Mouse (Mus musculus): ENCODE measurements around the gene Ppm1b.

Ppm1b gene

GRCm38 (mm10) chr17:84958411-84958911 is 1.9 kb downstream of the Ppm1b start:
- DNase-seq (ENCODE audit: low spot score): no peak

DNA sequence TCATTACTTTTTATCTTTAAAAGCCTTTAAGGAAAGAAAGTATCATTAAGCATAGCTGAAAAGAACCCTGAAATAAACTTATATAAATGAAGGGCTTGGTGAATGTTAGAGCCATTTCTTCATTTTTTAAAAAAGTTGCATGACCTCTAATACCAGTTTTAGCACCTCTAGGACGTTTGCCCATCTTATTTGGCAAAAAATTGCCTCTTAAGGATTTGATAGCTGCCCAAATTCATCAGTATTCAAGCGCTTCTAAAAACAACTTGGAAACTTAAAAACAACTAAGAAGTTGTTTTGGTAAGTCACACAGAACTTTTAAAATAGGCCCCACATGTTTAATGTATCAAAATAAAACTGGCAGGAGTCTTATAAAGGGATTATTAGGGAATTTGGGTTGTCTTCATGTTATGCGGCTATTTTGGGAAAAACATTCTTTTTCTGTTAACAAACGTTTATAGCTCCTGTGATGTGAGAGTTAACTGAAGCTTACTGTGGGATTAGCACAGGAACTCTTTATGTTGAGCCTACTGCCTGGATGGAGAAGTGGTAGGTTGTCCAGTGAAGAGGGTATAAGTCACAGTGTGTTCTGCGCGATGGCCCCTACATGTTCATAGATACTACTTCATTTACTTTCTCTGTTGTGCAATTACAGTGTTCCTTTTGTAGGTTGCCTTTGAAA is 2.6 kb downstream of the Ppm1b start:
- no peak for DNase-seq (ENCODE audit: low spot score)

DNA sequence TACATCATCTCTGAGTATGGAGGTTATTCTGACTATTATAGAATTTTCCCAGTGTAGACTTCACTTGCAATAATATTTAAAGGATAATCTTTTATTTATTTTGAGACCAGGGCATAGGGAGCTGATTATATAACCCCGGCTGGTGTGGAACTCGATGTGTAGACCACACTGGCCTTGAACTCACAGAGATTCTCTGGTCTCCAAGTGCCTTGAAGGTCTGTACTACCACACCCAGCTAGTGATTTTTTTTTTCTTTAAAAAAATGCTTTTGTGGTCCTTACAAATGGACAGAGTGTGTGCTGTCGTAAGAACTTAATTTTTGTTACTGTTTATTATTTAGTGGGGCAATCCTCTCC is 3.1 kb downstream of the Ppm1b start:
- no peak for DNase-seq (ENCODE audit: low spot score)

GRCm38 (mm10) chr17:84960136-84960535 is 3.6 kb downstream of the Ppm1b start:
- DNase-seq (ENCODE audit: low spot score): no peak

- no peak for DNase-seq (ENCODE audit: low spot score)
Observed at GRCm38 (mm10) chr17:84962046-84962445, 5.5 kb downstream of the Ppm1b start.

DNA sequence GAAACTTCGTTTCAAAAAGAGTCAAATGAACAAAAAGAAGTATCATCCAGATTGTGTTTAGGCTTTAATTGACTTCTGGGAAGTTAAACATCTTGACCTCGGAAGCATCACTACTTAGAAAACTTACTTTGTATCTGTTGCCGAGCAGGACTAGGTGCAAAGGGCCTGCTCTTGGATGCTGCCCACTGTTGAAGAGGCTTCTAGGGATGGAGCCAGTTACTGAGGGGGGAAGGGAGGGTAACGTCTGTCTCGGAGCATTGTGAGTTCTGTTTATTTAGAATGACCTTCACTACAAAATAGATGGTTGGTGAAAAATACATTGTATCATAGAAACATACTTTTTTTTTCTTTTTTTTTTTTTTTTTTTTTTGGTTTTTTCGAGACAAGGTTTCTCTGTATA is 7.1 kb downstream of the Ppm1b start:
- no peak for DNase-seq (ENCODE audit: low spot score)

DNA sequence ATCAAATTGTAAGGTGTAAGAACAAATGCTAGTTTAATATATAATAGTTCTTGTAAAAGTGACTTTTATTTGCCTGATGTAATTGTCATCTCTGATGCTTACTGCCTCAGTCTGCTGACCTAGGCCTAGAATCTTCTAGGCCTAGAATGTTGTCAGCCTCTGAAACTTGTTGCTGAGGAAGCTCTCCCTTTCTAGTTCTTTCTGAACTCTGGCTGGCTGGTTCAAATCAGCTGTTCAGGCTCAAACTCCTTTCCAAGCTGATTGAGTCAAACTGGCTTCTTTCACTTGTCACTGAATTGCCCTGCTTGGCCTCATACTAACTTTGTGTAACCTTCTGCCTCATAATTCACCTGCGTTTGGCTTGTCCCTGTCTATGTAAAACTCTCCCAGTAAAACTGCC is 9.7 kb downstream of the Ppm1b start:
- no peak for DNase-seq (ENCODE audit: low spot score)

DNA sequence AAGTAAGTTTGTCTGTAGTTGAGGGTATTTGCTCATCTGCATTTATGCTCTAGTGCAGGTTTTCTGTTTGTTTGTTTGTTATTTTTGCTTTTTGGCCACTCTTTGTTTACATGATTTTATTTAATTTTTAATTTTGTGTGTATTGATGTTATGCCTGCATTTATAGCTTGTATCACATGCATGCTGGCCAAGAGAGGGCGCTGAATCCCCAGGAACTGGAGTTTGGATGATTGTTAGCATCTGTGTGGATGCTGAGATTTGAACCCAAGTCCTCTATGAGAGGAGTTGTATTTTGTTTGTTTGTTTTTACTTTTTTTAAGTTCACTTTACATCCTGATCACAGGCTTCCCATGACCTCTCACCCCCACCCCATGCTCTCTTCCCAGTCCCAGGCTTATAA is 10.5 kb downstream of the Ppm1b start:
- no peak for DNase-seq (ENCODE audit: low spot score)

DNA sequence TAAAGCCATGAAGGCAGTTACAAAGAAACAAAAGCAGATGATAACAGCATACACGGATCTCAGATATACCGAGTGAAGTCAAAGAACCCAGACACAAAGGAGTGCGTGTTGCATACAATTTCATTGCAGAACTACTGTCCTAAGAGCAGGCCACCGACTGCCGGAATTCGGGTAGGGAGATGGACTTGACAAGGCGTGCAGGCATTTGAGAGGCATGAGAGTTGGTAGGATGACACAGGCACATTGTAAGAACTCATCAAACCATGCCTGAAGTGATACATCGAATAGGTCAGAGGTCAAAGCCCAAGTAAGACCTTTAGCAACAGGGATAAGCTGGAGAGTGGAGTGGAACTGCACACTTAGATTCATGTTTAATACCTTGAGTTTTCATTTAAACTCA is 13.4 kb downstream of the Ppm1b start:
- DNase-seq (ENCODE audit: low spot score): no peak

- DNase-seq (ENCODE audit: low spot score): no peak
Observed at GRCm38 (mm10) chr17:84981721-84982120, 25.2 kb downstream of the Ppm1b start.

- no peak for DNase-seq (ENCODE audit: low spot score)
Observed at GRCm38 (mm10) chr17:84982735-84983134, 26.2 kb downstream of the Ppm1b start.

DNA sequence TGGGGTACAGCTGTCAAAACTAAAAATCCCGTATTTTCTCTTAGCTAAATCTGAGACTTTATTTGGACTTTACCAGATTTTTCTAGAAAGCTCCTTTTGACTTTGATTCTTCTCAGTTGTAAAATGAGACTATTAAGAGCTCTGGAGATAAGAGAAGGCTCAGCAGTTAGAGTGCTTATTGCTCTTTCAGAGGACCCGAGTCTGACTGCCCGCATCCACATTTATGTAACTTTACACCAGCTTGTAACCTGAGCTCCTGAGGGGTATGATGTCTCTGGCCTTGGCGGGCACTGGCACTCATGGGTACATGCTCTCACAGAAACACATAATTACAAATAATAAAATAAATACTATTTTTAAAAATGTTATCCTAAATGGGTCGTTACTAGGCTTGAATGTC is 29.8 kb downstream of the Ppm1b start:
- DNase-seq (ENCODE audit: low spot score): no peak

- no peak for DNase-seq (ENCODE audit: low spot score)
Observed at GRCm38 (mm10) chr17:84987834-84988410, 31.4 kb downstream of the Ppm1b start.

- no peak for DNase-seq (ENCODE audit: low spot score)
Observed at GRCm38 (mm10) chr17:84988514-84988913, 32.0 kb downstream of the Ppm1b start.

DNA sequence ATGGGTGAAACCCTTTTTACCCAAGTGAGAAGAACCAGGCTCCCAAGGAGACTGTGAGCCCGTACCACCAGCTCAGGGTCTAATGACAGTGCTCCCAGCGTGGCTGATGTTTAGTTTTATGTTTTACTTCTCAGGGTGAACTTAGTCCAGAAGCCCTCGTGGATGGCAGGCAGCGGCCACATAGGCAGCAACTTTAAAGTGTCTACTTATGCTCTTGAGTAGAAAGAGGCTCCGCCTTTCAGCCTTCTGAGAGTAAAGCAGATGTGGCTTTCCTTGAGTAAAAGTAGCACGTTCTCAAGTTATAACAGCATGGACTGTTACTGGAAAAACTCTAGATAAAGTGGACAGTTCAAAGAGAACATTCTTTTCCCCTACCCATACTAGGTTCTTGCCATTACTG is 39.3 kb downstream of the Ppm1b start:
- DNase-seq (ENCODE audit: low spot score): no peak

- DNase-seq (ENCODE audit: low spot score): no peak
Observed at GRCm38 (mm10) chr17:84997639-84998038, 41.1 kb downstream of the Ppm1b start.

- no peak for DNase-seq (ENCODE audit: low spot score)
Observed at GRCm38 (mm10) chr17:84999636-85000035, 43.1 kb downstream of the Ppm1b start.

DNA sequence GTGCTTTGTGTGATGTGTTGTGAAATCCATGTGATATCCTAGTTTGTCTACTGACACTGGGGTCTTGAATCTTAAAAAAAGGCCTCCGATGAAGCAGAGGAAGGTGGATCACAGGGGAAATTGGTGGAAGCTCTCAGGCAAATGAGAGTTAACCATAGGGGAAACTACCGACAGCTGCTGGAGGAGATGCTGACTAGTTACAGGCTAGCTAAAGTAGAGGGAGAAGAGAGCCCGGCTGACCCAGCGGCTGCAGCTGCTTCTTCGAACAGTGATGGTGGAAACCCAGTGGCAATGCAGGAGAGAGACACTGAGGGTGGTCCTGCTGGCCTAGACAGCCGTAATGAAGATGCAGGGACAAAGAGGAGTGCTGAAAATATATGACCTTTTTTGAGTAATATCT is 56.9 kb downstream of the Ppm1b start:
- DNase-seq (ENCODE audit: low spot score): no peak

DNA sequence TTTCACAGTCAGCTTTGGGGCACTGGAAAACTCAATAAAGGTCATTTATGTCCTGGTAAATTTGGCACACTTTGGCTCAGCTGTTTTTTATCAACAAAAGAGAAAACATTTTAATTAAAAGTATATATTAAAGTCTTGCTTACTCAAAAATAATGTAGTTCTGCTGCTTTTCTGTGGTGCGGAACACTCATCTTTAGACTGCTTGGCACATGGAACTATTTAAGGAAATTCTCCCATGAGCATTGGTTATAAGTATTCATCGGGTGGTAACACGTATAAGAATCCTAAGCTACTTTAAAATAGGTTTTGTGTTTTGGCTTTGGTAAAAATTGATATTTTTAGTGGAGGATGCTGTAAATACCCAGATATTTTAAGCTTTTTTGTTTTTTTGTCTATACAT is 58.1 kb downstream of the Ppm1b start:
- DNase-seq (ENCODE audit: low spot score): no peak

GRCm38 (mm10) chr17:85018344-85018743 is 61.8 kb downstream of the Ppm1b start:
- no peak for DNase-seq (ENCODE audit: low spot score)

GRCm38 (mm10) chr17:85018794-85019193 is 62.3 kb downstream of the Ppm1b start:
- peak; percentile 36 for DNase-seq (ENCODE audit: low spot score)

- DNase-seq (ENCODE audit: low spot score): no peak
Observed at GRCm38 (mm10) chr17:85020343-85020742, 63.8 kb downstream of the Ppm1b start.

DNA sequence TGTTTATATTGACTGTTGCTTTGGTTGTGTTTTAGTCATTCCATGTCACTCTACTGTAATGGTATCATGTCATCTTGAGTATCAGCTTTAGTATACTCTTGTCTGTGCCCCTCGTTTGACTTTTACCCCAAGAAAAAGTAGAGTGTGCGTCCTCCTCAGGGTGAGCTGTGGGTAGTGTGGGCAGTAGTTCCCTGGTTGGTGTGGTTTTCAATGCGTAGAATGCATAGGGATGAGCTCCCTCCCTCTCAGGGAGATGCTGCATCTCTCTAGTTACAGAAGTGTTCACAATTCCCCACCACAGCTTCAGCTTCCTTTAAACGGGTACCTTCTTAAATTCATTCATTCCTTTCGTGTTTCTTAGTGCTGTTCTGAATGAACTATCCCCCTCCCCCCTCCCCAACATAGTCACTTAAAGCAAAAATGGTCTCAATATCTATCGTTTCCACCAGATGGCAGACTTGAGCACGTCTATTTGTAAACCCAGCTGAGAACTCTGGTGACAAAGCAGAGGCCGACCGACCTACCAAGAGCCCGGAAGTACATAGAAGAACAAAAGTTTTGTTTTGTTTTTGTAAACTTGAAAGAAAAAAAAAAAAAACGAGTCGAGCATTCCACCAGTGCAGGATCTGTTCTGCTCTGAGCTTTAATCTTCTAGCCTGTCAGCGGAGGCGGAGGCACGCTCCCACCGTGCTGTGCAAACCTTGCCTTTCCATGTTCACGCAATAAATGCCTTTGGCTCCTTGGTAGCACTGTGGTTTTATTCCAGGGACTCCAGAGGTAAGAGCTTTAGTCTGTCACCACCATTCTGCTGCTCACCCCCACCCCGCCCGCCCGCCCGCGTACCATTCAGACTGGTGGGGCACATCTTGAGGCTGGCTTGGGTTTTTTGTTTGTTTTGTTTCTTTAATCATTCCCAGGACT is 67.0 kb downstream of the Ppm1b start:
- peak; percentile 52 for DNase-seq (ENCODE audit: low spot score)

Measured in c-Kit-positive CD71-positive TER-119-positive erythroid progenitor cells, embryonic 14.5 days (primary cell).